Mouse (Mus musculus): ENCODE data around the gene Slc22a8.

Slc22a8 gene

DNA sequence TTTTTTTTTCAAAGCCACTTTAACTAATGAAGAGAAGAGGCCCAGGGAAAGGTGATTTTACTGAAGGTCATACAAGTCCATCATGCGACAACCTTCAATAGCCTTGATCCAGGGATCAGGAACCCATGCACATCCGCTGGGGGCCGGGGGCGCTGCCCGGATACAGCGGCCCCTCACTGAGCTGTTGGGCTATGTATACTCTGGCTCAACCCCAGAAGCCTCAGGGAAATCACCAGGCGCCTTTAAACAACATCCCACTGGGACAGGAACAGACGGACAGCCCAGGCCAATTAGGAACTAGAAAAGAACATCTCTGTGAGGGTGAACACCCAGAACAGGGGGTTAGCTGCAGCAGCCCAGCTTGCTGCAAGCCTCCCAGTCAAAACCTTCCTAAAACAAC, at the start of gene Slc22a8:
TSS of gene Slc22a8 (plus strand) at position 301 of the 400 bp plus-strand sequence.
- peak; percentile 15 for DNase-seq (ENCODE audit: low read depth, low spot score)

GRCm38 (mm10) chr19:8558897-8559296, 32.2 kb upstream of the Slc22a8 start:
- DNase-seq (ENCODE audit: low read depth, low spot score) = no peak

DNA sequence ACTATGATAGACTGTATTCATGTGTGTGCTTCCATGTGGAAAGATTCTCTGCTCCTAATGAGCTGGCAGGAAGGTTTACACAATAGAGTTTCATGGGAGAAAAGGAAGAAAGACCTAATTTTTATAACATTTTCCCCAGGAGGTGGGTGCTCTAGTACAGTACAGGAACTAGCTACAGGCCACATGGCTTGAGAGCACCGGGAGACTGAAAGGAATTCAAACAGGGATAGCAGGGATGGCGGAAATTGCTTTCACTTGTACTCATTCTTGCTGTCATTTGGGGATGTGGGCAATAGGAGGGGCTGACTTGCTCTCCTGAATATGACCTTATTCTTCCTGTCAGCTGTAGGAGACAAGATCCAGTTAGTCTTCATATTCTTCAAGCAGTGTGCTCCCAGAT, 27.0 kb upstream of the Slc22a8 start:
- DNase-seq (ENCODE audit: low read depth, low spot score) = no peak

DNA sequence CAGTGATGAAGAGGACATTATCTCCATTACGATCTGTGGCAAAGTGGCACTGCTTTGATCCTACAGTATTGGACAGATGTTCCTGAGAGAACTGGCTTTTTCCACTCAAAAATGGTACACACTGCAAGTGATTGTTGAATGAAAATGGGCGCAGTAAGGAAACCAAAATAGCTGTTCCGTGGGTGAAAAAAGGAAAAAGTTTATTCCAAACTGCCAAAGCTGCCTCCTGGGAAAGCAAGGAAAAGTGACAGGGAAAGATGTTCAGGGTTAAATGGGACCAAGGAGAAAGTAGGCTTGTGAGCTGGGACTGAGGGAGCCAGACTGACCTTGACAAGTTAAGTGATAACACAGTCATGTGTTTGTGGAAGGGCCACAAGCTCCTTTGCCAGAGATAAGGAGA, 26.6 kb upstream of the Slc22a8 start:
- DNase-seq (ENCODE audit: low read depth, low spot score) = peak; percentile 51

DNA sequence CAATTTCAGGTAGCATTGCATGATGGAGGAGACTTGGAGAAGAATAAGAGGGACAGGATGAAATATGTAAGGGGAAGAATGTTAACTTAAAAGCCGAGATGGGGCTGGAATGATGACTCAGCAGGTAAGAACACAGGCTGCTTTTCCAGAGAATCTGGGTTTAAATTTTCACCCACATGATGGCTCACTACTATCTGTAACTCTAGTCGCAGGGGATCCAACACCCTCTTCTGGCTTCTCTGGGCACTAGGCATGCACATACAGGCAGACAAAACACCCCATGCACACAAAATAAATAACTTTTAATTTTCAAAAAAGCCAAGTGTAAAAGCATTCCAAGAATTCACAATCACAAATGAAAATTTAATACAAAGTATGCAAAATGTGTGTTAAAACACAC, 25.8 kb upstream of the Slc22a8 start:
- peak; percentile 70 for DNase-seq (ENCODE audit: low read depth, low spot score)

- DNase-seq (ENCODE audit: low read depth, low spot score) = peak; percentile 63
Observed at GRCm38 (mm10) chr19:8565985-8566384, 25.1 kb upstream of the Slc22a8 start.

GRCm38 (mm10) chr19:8567104-8567880, 23.8 kb upstream of the Slc22a8 start:
- peak; percentile 68 for DNase-seq (ENCODE audit: low read depth, low spot score)

DNA sequence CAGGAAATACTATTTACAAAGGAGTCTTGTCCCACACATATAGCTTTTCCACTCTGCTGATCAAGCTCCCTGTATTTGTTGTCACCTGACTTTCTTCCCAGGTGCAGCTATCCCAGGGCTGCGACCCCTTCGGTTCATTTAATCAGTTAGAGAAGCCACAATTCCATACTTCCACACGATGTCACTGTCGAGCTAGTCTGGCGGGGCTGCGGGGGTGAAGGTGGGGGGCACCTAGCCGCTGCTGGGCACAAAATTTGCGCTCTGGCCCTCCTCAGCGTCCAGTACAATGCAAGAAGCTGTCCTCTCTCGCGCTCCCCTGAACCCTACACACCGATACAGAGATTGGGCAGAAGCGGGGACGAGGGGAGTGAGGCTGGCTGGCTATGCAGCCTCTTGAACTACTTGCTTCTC, 21.6 kb upstream of the Slc22a8 start:
- peak; percentile 41 for DNase-seq (ENCODE audit: low read depth, low spot score)

DNA sequence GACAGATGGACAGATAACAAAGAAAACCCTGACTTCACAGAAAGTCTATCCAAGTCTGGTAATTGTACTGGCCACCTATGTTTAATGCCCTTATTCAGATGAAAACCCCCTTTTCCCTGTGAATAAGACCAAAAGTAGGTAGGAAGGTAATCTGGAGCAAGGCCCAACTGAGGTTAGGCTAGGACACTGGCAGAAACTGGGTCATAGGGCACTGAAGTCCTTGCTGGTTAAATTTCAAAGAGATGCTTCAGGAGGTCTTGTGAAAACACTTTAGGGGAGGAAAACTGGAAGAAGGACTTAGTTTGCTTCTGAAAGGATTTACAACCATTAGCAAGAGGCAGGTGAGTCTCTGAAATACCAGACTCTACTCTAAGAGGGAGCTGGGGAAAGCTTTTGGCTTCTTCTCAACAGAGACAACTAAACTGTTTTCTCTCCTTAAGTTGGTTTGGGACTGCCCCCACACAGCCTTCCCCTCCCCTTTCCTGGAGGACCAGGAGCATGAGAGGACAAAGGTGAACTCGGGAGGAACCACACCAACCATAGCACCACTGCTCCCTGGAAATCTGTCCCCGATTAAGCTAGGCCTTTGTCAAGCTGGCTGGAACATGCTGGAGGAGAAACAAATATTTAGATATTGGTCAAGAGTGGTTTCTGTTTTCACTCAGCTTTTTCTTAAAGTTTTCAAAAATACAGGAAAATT, 20.6 kb upstream of the Slc22a8 start:
- no peak for DNase-seq (ENCODE audit: low read depth, low spot score)

GRCm38 (mm10) chr19:8571746-8572145, 19.3 kb upstream of the Slc22a8 start:
- no peak for DNase-seq (ENCODE audit: low read depth, low spot score)

DNA sequence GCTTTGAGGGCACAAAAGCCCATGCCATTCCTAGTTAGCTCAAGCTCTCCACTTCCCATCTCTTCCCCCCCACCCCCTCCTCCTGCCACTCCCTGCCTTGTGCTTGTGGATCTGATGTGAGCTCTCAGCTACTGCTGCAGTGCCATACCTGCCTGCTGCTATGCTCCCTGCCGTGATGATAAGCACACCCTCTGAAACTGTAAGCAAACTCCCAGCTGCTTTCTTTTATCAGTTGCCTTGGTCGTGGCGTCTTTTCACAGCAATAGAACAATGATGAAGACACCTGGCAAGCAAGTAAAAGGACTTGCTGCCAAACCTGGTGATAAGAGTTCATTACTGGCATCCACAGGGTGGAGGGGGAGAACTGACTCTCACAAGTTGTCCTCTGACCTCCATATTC, 18.6 kb upstream of the Slc22a8 start:
- DNase-seq (ENCODE audit: low read depth, low spot score) = no peak

DNA sequence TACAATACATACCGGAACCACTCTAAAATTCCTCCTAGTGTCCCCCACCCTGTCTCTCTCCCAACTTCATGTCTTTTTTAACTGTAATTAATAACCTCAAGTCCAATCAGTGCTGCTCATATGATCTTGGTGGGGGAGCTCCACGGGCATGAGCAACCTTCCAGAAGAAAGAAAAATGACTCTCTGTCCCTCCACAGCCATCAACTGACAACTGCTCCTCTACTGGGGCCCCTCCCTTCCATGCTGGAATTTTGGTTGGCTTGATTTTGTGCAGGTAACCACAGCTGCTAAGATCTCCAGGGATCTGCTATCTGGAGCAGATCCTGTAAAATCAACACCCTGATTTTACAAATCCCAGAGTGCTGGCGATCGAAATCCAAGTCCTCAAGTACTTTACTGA, 13.6 kb upstream of the Slc22a8 start:
- DNase-seq (ENCODE audit: low read depth, low spot score) = no peak

GRCm38 (mm10) chr19:8578293-8578969, 12.6 kb upstream of the Slc22a8 start:
- DNase-seq (ENCODE audit: low read depth, low spot score) = peak; percentile 91

DNA sequence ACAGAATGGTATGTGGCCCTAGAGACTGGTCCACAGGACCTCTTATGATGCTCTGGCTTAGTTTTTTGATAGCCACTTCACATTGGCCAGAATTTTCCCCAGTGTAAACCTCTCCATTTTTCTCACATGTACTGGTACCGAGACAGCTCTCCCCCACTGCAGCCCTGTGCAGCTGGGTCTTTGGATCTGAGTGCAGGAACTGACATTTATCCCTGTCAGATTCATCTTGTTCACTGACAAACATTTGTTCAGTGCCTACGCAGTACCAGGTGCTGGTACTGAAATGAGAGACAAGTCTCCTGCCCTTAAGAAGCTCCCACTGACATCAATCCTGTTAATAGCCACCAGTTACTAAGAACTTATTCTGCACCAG, 12.1 kb upstream of the Slc22a8 start:
- peak; percentile 71 for DNase-seq (ENCODE audit: low read depth, low spot score)

DNA sequence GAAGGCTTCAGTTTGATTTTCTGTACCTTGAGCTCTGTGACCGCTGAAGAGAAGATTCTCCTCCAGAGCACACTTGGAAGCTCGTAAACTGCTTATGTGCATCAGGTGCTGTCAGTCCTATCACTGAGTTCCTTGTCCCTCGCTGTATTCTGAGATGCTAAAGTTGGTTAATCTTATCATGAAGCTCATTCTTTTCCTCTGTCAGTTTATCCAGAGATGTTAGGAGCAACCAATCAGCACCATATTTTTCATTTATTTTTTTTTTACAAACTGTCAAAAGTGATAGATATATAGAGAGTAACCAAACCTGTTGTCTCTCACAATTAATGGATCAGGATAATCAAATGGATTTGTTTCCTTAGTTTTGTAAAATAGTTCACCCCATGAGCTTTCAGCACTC, 5.8 kb upstream of the Slc22a8 start:
- DNase-seq (ENCODE audit: low read depth, low spot score) = no peak

GRCm38 (mm10) chr19:8585899-8586298, 5.2 kb upstream of the Slc22a8 start:
- DNase-seq (ENCODE audit: low read depth, low spot score) = peak; percentile 65

GRCm38 (mm10) chr19:8586350-8586749, 4.7 kb upstream of the Slc22a8 start:
- DNase-seq (ENCODE audit: low read depth, low spot score) = peak; percentile 79

DNA sequence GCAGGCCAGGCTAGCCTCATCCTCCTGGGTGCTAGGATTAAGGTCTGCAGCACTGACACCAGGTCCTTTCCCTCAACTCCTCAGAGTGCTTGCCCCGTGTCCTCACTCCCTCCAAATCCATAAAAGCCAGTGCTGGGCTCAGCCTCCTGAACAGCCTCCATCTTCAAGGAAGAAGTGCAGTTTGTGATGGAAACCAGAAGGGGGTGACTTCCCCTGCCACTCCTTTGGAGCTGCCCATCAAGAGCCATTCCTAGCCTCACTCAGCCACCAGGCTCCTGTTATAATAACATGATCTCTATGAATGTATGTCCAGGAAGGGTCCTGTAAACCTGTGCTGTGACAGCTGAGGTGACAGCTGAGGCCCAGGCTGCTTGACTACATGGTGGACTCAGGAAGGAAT, 3.7 kb upstream of the Slc22a8 start:
- no peak for DNase-seq (ENCODE audit: low read depth, low spot score)

- no peak for DNase-seq (ENCODE audit: low read depth, low spot score)
Observed at GRCm38 (mm10) chr19:8592155-8592554, 1.1 kb downstream of the Slc22a8 start.

DNA sequence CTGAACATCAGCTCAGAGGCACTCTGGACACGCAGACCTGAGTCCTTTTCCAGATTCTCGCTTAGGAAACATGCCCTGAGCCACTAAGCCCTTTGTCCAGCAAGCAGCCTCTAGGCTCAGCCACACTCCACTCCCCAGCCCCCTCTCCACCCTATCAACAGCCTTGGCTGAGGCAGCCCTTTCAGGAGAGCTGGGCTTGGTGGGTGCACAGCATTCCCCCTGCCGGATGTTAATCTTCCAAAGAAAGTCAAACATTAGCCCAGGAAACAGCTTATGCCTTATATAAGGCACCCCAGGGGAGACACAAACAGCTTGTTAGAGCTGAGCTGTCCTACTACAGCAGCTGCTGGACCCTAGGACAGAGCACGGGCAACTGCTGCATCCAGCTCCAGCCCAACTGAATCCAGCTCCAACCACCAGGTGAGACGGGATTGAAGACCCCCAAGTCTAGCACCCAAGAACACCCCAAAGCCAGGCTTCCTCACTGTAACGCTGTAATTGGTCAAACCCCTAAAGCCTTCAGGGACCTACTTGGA, 1.9 kb downstream of the Slc22a8 start:
- DNase-seq (ENCODE audit: low read depth, low spot score) = no peak

DNA sequence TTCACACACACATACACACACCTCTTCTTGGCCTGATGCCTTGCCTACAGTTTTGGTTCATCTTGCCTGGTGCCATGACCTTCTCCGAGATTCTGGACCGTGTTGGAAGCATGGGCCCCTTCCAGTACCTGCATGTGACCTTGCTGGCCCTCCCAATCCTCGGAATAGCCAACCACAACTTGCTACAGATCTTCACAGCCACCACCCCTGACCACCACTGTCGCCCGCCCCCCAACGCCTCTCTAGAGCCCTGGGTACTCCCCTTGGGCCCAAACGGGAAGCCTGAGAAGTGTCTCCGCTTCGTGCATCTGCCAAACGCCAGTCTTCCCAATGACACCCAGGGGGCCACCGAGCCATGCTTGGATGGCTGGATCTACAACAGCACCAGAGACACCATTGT, 2.8 kb downstream of the Slc22a8 start:
- no peak for DNase-seq (ENCODE audit: low read depth, low spot score)

DNA sequence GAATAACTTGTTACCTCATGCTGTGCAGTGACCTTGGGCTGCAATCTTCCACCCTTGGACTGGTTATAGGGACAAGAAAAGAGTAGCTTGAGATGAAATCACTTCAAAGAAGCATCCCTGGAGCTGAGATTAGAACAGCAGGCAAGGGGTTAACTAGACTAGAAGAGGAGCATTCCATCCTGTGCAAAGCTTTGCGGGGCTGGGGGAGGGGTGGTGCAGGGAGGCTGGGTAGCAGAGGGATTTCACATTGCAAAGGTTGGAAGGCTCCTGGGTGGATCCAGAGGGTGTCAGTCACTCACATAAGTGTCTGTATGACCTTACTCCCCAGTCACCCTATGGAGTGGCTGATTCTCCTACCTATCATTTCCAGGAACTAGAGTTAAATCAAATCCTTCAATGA, 3.5 kb downstream of the Slc22a8 start:
- no peak for DNase-seq (ENCODE audit: low read depth, low spot score)
